Mouse (Mus musculus) G1E (cell line): Measurements from ENCODE around the gene Scn4b. TPM values are rescaled to one million over a fixed set of nuclear protein-coding genes. Genes with fewer than 3 reads are reported as not detected.

Source experiments
- ATAC-seq: 2 replicates; pipeline ENCODE4 v1.8.0; 2016; ENCODE audit warnings: mild to moderate bottlenecking; ENCODE audit not compliant: insufficient number of reproducible peaks, poor library complexity, low FRiP score, severe bottlenecking; ENCODE audit errors: extremely low read depth
- DNase-seq: peaks from one replicate; pipeline ENCODE4 v3.0.0; 2012; ENCODE audit warnings: low spot score
- H3K27me3 ChIP-seq: 2 replicates; pipeline ENCODE4 v1.6.1; 2012; ENCODE audit warnings: mild to moderate bottlenecking, low read length, inconsistent platforms; ENCODE audit not compliant: insufficient read depth
- H3K36me3 ChIP-seq: replicated peaks from 2 replicates; pipeline ENCODE3; 2012; ENCODE audit warnings: mild to moderate bottlenecking, inconsistent platforms
- H3K4me1 ChIP-seq: 2 replicates; pipeline ENCODE4 v1.6.1; 2012; ENCODE audit warnings: low read depth, low read length, inconsistent platforms, mixed read lengths; ENCODE audit not compliant: insufficient read depth
- H3K4me3 ChIP-seq: 2 replicates; pipeline ENCODE4 v1.5.1; 2012; ENCODE audit warnings: low read depth, mild to moderate bottlenecking, inconsistent platforms, low read length, moderate library complexity, mixed read lengths
- H3K9me3 ChIP-seq: replicated peaks from 2 replicates; pipeline ENCODE4 v1.6.1; 2012; ENCODE audit warnings: inconsistent platforms
- CTCF ChIP-seq: IDR thresholded peaks from 2 replicates; pipeline ENCODE4 v1.5.1; 2012; ENCODE audit warnings: low read depth, low read length, inconsistent platforms, mixed read lengths
- GATA1 ChIP-seq: IDR thresholded peaks from 2 replicates; pipeline ENCODE4 v1.6.1; 2012; ENCODE audit warnings: borderline replicate concordance, low read length, inconsistent platforms, mixed read lengths
- GATA2 ChIP-seq: IDR thresholded peaks from 2 replicates; pipeline ENCODE4 v1.6.1; 2012; ENCODE audit warnings: low read depth, low read length, inconsistent platforms, borderline replicate concordance
- POLR2AphosphoS5 ChIP-seq: IDR thresholded peaks from 2 replicates; pipeline ENCODE4 v1.6.1; 2012; ENCODE audit warnings: low read depth, low read length, inconsistent platforms; ENCODE audit not compliant: insufficient replicate concordance
- TAL1 ChIP-seq: conservative IDR thresholded peaks from 2 replicates; pipeline ENCODE4 v1.6.1; 2012; ENCODE audit warnings: low read depth, low read length, inconsistent platforms, mixed read lengths
- polyA plus RNA-seq: library from polyadenylated mRNA; stranded (reverse); fragments of >175 nt; gene quantifications from 2 replicates; pipeline ENCODE4 v1.2.3, GENCODE M21; 2012
- total RNA-seq, 2 experiments: library from RNA; stranded (forward) in 1 of 2; stranded (reverse) in 1 of 2; fragments of 200-1000 nt in 1 of 2; fragments of >200 nt in 1 of 2; fragmentation: Nextera tagmentation in 1 of 2; gene quantifications; 2 replicates each; pipeline ENCODE4 v1.2.3; 2014 to 2017

Scn4b gene
- total and polyA plus RNA-seq, 3 experiments: 0.05 TPM; not detected in 2

DNA sequence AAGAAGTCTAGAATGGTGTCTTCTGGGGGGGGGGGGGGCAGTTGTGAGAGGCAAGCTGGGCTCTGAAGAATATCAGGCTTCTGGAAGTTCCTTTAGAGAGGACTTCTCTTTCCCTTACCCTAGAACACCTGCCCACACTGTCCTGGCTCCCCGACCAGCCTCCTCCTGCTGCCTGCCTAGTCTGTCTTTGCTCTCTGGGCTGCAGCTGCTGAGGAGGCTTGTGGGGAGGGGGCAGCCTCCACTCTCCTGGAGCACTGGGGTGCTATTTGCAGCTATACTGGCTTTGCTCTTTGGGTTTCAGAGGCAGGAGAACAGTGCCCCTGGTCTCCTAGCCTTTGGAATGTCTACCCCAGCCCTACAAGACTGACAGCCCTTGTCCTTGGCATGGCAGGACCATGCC lies 12.7 kb downstream of the Scn4b start:
- Histone ChIP-seq H3K9me3 (no peaks in the 10 kb centered on the region), H3K4me3 (no peak overlapping the region), H3K27me3 (peaks cover 10% of the 10 kb centered on the region), H3K4me1 (no peaks in the 10 kb centered on the region), H3K36me3 (no peaks in the 10 kb centered on the region)
- DNase-seq: no peak
- no peak for ATAC-seq
- TF ChIP-seq POLR2AphosphoS5 (no peak), TAL1 (no peak), CTCF (no peak), GATA1 (no peak), GATA2 (no peak)

- peaks cover 7% of the 10 kb centered on the region for H3K27me3 ChIP-seq
- no peaks in the 10 kb centered on the region for H3K36me3 ChIP-seq
- no peaks in the 10 kb centered on the region for H3K4me1 ChIP-seq
- no peak for TF ChIP-seq GATA2
- TF ChIP-seq GATA1: no peak
- TF ChIP-seq CTCF: no peak
- no peak for TF ChIP-seq TAL1
- no peak overlapping the region for H3K4me3 ChIP-seq
- DNase-seq (no peak), ATAC-seq (no peak)
- H3K9me3 ChIP-seq: 0 out of 2 replicates have a peak, but pooled peaks cover 2% of the 10 kb centered on the region
These were observed 15.2 kb downstream of the Scn4b start for GRCm38 (mm10) chr9:45153361-45153760.

- H3K4me3 ChIP-seq: no peak overlapping the region
- TF ChIP-seq TAL1 (no peak), GATA2 (no peak), GATA1 (no peak)
- ATAC-seq: no peak
- H3K36me3 ChIP-seq: no peaks in the 10 kb centered on the region
- H3K4me1 ChIP-seq: no peaks in the 10 kb centered on the region
- DNase-seq: no peak
- H3K9me3 ChIP-seq: peaks cover 4% of the 10 kb centered on the region
- H3K27me3 ChIP-seq: no peaks in the 10 kb centered on the region
These were observed 29.7 kb downstream of the Scn4b start for GRCm38 (mm10) chr9:45167903-45168302.

GRCm38 (mm10) chr9:45170150-45170549 lies 32.0 kb downstream of the Scn4b start:
- Histone ChIP-seq H3K9me3 (peaks cover 4% of the 10 kb centered on the region), H3K36me3 (no peaks in the 10 kb centered on the region), H3K4me1 (no peaks in the 10 kb centered on the region), H3K27me3 (peaks cover 2% of the 10 kb centered on the region; the same call in 1 of the 2 replicates), H3K4me3 (no peak overlapping the region)
- ATAC-seq: no peak
- DNase-seq: no peak
- TF ChIP-seq GATA2 (no peak), GATA1 (no peak), POLR2AphosphoS5 (no peak), TAL1 (no peak), CTCF (no peak)

GRCm38 (mm10) chr9:45171073-45171610 lies 32.9 kb downstream of the Scn4b start:
- Histone ChIP-seq H3K27me3 (peaks cover 2% of the 10 kb centered on the region; the same call in 1 of the 2 replicates), H3K36me3 (no peaks in the 10 kb centered on the region), H3K4me1 (no peaks in the 10 kb centered on the region), H3K9me3 (peaks cover 4% of the 10 kb centered on the region), H3K4me3 (0 out of 2 replicates have a peak overlapping the region, but pooled peaks have one; percentile 3)
- TF ChIP-seq POLR2AphosphoS5: no peak
- no peak for TF ChIP-seq CTCF
- TF ChIP-seq GATA1: no peak
- TF ChIP-seq TAL1: no peak
- no peak for TF ChIP-seq GATA2
- ATAC-seq (no peak), DNase-seq (no peak)

- DNase-seq: no peak
- no peak overlapping the region for H3K4me3 ChIP-seq
- no peaks in the 10 kb centered on the region for H3K36me3 ChIP-seq
- no peak for ATAC-seq
- H3K27me3 ChIP-seq: peaks cover 2% of the 10 kb centered on the region; the same call in 1 of the 2 replicates
- no peaks in the 10 kb centered on the region for H3K4me1 ChIP-seq
- peaks cover 4% of the 10 kb centered on the region for H3K9me3 ChIP-seq
- TF ChIP-seq CTCF (no peak), GATA2 (no peak), TAL1 (no peak), GATA1 (no peak), POLR2AphosphoS5 (no peak)
These were observed 35.3 kb downstream of the Scn4b start for GRCm38 (mm10) chr9:45173475-45173874.
